10 mouse cellular contexts compared by ENCODE assay signal in the genomic region with DNA sequence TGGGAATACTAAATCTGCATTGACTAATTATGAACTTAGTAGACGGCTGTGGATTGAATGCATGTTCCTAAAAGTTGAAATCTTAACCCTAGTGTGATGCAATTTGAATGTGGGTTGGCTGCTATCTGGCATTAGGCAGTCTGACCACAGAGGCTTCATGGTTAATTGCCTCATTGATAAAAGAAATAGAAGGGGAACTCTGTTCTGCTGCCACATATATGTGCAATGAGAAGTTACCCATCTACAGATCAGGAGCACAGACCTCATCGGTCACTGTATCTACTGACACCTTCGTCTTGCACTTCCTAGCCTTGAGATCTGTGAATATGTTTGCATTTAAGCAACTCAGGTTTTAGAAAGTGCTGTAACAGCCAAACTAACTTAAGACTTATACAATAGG.
"Had no signal": no experiment of that assay in that cellular context is flagged by ENCODE, and none has a peak within 500 bp of the region (broad histone marks: within the 10 kb centered on the region; RNA-seq: fewer than 3 reads in every experiment).

No protein-coding gene starts in this region.

- H3K4me3 ChIP-seq: left cerebral cortex, adult 2 months; limb, embryonic 15.5 days; liver, embryonic 12.5 days had no signal

- H3K9me3 ChIP-seq: limb, embryonic 15.5 days; liver, embryonic 12.5 days had no signal

- H3K36me3 ChIP-seq: limb, embryonic 15.5 days had no signal

- H3K9ac ChIP-seq: limb, embryonic 15.5 days; liver, embryonic 12.5 days; lung, embryonic 14.5 days had no signal

- H3K27me3 ChIP-seq: limb, embryonic 15.5 days; liver, embryonic 12.5 days had no signal

- H3K27ac ChIP-seq: left cerebral cortex, adult 2 months; limb, embryonic 15.5 days; liver, embryonic 12.5 days; stomach, postnatal 0 days had no signal

- ATAC-seq: liver, embryonic 12.5 days; midbrain, embryonic 16.5 days had no signal

- H3K4me1 ChIP-seq: limb, embryonic 15.5 days; liver, embryonic 12.5 days had no signal

- DNase-seq: kidney, postnatal 25 days; lung, embryonic 14.5 days; lung, postnatal 10 days; right cerebral cortex, adult 18-20 months; right cerebral cortex, postnatal 25 days had no signal
